Mouse (Mus musculus) adrenal gland (tissue): ENCODE measurements around the gene Dync1i2.

ENCODE experiments used
- intact Hi-C: fragments of 180-260 bp; cut with DNase I; formaldehyde crosslinking; loops from one replicate; pipeline ENCODE4 v1.15.1; 2025

Dync1i2 gene

GRCm38 (mm10) chr2:71201886-71202285 is 9.6 kb upstream of the Dync1i2 start:
- intact Hi-C loops, result no loop called here

GRCm38 (mm10) chr2:71203819-71204432 is 7.6 kb upstream of the Dync1i2 start:
- intact Hi-C loops, result no loop called here

GRCm38 (mm10) chr2:71209041-71209755 is 2.3 kb upstream of the Dync1i2 start:
- intact Hi-C loops, result no loop called here

- intact Hi-C loops, result loop anchor here (10.0 kb wide), 1 partner anchor 156 kb away; the partner anchor contains the start of genes Dcaf17 and Mettl8
Observed at GRCm38 (mm10) chr2:71211096-71211495, 410 bp upstream of the Dync1i2 start.

GRCm38 (mm10) chr2:71212360-71212726 is 837 bp downstream of the Dync1i2 start:
- intact Hi-C loops, result loop anchor here (10.0 kb wide), 1 partner anchor 158 kb away; the partner anchor contains the start of genes Dcaf17 and Mettl8

- intact Hi-C loops, result no loop called here
Observed at GRCm38 (mm10) chr2:71221020-71221419, 9.5 kb downstream of the Dync1i2 start.

DNA sequence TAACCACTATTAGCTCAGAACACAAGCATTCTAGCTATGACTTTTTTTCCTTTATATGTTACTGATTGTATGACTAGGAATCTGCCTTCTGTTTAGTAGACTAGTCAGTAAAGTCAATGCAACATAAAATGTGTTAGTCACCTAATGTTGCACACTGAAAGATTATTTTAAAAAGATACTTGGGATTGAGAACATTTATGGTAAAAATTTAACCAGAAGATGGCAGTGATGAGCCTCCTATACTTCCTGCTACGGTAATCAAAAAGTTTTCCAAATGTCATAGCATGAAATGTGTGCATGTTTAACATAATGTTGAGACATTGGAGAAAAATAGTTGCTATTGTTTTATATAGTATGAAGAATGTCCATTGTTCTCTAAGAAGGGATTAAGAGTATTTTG is 15.9 kb downstream of the Dync1i2 start:
- intact Hi-C loops, result no loop called here

- intact Hi-C loops, result no loop called here
Observed at GRCm38 (mm10) chr2:71229603-71230002, 18.1 kb downstream of the Dync1i2 start.

- intact Hi-C loops, result no loop called here
Observed at GRCm38 (mm10) chr2:71231951-71232350, 20.4 kb downstream of the Dync1i2 start.

- intact Hi-C loops, result no loop called here
Observed at GRCm38 (mm10) chr2:71232976-71233375, 21.5 kb downstream of the Dync1i2 start.

DNA sequence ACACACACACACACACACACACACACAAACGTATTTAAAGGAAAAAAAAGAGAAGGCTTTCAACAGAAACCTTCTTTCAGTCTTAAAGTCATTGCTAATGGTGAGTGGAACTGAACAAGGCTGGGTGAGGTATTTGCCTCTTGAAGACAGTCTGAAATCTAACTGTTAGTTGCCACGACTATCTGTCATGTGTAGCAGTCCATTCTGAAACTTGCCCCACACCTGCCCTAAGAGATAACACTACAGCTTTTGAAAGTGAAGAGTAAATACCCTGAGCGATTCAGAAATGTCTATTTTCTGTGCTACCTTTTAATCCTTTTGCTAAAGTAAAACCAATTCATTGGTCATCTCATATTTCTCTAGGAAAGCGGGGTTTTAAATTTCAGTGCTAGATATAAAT is 23.9 kb downstream of the Dync1i2 start:
- intact Hi-C loops, result no loop called here

- intact Hi-C loops, result no loop called here
Observed at GRCm38 (mm10) chr2:71236009-71236408, 24.5 kb downstream of the Dync1i2 start.

GRCm38 (mm10) chr2:71241505-71241904 is 30.0 kb downstream of the Dync1i2 start:
- intact Hi-C loops, result no loop called here

DNA sequence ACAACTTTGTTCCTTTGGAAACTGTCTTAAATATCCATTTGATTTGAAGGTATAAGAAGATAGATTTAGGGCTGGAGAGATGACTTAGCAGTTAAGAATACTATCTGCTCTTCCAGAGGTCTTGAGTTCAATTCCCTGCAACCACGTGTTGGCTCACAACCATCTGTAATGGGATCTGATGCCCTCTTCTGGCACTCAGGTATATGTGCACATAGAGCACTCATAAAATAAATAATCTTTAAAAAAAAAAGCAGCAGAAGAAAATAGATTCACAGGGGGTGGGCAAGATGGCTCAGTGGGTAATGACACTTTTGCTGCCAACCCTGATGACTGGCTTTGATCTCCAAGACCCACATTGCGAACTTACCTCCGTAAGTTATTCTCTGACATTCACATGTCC is 30.7 kb downstream of the Dync1i2 start:
- intact Hi-C loops, result no loop called here

DNA sequence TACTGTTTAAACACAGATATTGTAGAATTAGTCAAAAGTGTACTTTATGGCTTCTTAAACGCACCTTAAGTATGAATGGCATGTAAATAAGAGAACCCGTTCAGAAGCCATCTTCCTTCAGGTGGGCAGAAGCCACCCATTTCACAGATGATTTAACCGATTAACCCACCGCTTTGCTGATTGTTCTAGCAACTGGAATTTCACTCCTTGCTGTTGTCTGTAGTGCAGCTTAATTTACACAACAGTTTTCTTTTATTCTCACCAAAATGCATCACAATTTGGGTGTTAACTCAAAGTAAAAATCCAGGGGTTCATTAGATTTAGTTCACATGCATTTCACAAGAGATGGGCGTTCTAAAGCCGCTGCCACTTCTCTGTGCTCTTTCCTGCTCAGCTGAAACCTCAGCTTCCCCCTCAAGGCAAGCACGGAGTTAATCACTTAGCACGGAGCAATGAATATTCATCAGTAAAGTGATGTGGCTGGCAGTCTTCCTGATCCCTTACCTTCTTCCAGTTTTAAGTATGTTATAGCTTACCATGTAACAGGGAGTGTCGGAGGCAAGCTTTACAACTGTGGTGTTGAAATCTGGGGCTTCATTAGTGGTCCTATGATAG is 31.7 kb downstream of the Dync1i2 start:
- intact Hi-C loops, result no loop called here

DNA sequence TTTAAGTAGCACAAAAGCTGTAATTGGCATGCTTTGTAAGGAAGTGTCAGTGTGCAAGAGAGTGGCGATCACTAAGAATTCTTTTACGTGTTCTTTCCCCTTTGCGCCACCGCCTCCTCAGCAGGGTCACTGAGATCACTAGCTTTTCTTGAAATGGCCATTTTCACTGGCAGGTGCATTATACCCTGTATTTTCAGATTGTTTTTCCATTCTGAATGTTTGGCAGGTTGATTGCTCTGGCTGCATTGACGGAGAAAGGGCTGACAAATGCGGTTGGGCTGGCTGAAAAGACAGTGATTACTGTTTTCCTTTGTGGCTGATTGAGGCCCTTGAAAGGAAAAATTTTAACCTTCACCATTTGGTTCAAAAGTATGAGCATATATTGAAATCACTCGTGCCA is 33.3 kb downstream of the Dync1i2 start:
- intact Hi-C loops, result no loop called here

GRCm38 (mm10) chr2:71245416-71245815 is 33.9 kb downstream of the Dync1i2 start:
- intact Hi-C loops, result no loop called here

GRCm38 (mm10) chr2:71246096-71246495 is 34.6 kb downstream of the Dync1i2 start:
- intact Hi-C loops, result no loop called here

DNA sequence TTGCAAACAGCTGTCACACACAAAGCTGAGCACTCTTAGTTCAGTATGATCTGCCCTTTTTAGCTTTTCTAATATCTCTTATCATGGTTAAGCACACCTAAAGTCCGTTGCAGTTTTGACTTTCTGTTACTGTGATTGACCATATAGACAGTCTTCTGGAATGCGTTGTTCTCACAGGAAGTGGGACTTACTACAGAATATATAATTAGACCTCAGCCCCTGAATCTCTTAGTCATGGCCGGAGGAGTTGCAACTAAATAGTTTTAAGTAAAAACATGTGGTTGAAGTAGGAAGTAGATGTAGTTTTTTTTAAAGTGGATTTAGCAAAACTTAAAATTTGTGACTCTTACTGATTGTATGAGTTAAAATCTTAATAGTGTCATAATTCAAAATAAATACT is 36.6 kb downstream of the Dync1i2 start:
- intact Hi-C loops, result no loop called here

GRCm38 (mm10) chr2:71250841-71251240 is 39.3 kb downstream of the Dync1i2 start:
- intact Hi-C loops, result loop anchor here (10.0 kb wide), 1 partner anchor 304 kb away; no protein-coding TSS in a partner anchor

DNA sequence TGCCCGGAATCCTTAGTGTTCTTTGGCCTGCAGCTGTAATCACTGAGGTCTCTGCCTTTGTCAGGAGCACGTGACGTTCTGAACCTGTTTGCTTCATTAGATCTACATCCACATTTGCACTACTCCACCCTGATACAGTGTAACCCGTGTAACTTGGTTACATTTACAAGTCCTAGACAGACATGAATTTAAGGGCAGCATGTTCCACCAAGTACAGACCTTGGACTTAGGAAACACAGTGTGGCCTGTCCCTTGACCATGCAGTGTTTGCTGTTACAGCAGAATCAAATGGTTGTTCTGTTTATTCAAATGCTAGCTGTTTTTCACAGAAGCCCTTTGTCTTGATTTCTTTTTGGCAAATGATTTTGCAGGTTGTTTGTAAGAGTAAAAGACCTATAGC is 43.3 kb downstream of the Dync1i2 start:
- intact Hi-C loops, result loop anchor here (10.0 kb wide), 1 partner anchor 300 kb away; no protein-coding TSS in a partner anchor

- intact Hi-C loops, result loop anchor here (10.0 kb wide), 1 partner anchor 298 kb away; no protein-coding TSS in a partner anchor
Observed at GRCm38 (mm10) chr2:71256581-71256980, 45.1 kb downstream of the Dync1i2 start.
